Mouse (Mus musculus) right cerebral cortex, postnatal 10 days (tissue): ENCODE results near the gene AI837181.

Experiments
- DNase-seq, 2 experiments: peaks; one replicate each; pipeline ENCODE4 v3.0.0; 2021; ENCODE audit warnings: low spot score in 2 of 2

Gene AI837181

GRCm38 (mm10) chr19:5414534-5414957 is 10.4 kb upstream of the AI837181 start:
- no peak for DNase-seq

- no peak for DNase-seq
Measured at GRCm38 (mm10) chr19:5418750-5419466, 6.0 kb upstream of the AI837181 start.

GRCm38 (mm10) chr19:5419630-5420029 is 5.3 kb upstream of the AI837181 start:
- DNase-seq, result no peak

GRCm38 (mm10) chr19:5420579-5420978 is 4.4 kb upstream of the AI837181 start:
- no peak for DNase-seq

- DNase-seq, result no peak
Measured at GRCm38 (mm10) chr19:5421784-5422183, 3.2 kb upstream of the AI837181 start.

- DNase-seq, result no peak
Measured at GRCm38 (mm10) chr19:5422267-5422666, 2.7 kb upstream of the AI837181 start.

- DNase-seq, result no peak
Measured at GRCm38 (mm10) chr19:5422895-5423443, 2.0 kb upstream of the AI837181 start.

- DNase-seq, result peak in 1 of 2 experiments; percentile 41
Measured at GRCm38 (mm10) chr19:5423561-5423960, 1.4 kb upstream of the AI837181 start.

- peak; percentile 81 for DNase-seq
Measured at GRCm38 (mm10) chr19:5424092-5424781, 707 bp upstream of the AI837181 start.

- peak; percentile 39 to 59 for DNase-seq
Measured at GRCm38 (mm10) chr19:5425906-5426565, 1.1 kb downstream of the AI837181 start.

GRCm38 (mm10) chr19:5426640-5427290 is 1.8 kb downstream of the AI837181 start:
- DNase-seq, result no peak

- DNase-seq, result no peak
Measured at GRCm38 (mm10) chr19:5428083-5428482, 3.1 kb downstream of the AI837181 start.

GRCm38 (mm10) chr19:5429219-5429618 is 4.3 kb downstream of the AI837181 start:
- no peak for DNase-seq

- peak in 1 of 2 experiments; percentile 47 for DNase-seq
Measured at GRCm38 (mm10) chr19:5429806-5430205, 4.9 kb downstream of the AI837181 start.

GRCm38 (mm10) chr19:5430408-5430807 is 5.5 kb downstream of the AI837181 start:
- DNase-seq, result no peak

GRCm38 (mm10) chr19:5431911-5432464 is 7.0 kb downstream of the AI837181 start:
- no peak for DNase-seq

- DNase-seq, result peak in 1 of 2 experiments; percentile 35
Measured at GRCm38 (mm10) chr19:5432992-5433852, 8.3 kb downstream of the AI837181 start.

- DNase-seq, result no peak
Measured at GRCm38 (mm10) chr19:5433951-5434350, 9.0 kb downstream of the AI837181 start.

- no peak for DNase-seq
Measured at GRCm38 (mm10) chr19:5444371-5444908, 19.5 kb downstream of the AI837181 start.

GRCm38 (mm10) chr19:5444954-5445353 is 20.0 kb downstream of the AI837181 start:
- no peak for DNase-seq
